Mouse (Mus musculus) ES-E14 (cell line): ENCODE data around the gene Ccni. TPM values are rescaled to one million over a fixed set of nuclear protein-coding genes. Genes with fewer than 3 reads are reported as not detected.

ENCODE experiments used
- DNase-seq: peaks from one replicate; pipeline ENCODE4 v3.0.0-alpha.2; 2013; ENCODE audit warnings: low read depth, low spot score
- H3K27ac ChIP-seq: 2 replicates; pipeline ENCODE4 v1.5.1; 2012; ENCODE audit warnings: low read depth, mild to moderate bottlenecking, low read length, moderate library complexity, mixed read lengths; ENCODE audit not compliant: poor library complexity, insufficient read depth, severe bottlenecking
- H3K36me3 ChIP-seq: 2 replicates; pipeline ENCODE4 v1.6.1; 2012; ENCODE audit warnings: mild to moderate bottlenecking, low read length, moderate library complexity, mixed read lengths; ENCODE audit not compliant: control insufficient read depth, poor library complexity, insufficient read depth, severe bottlenecking
- H3K4me1 ChIP-seq, 2 experiments: fragments of 150-350 bp in 1 of 2; sonication (generic) in 1 of 2; 2 replicates each; pipeline ENCODE4 v1.6.1; 2012; ENCODE audit warnings: low read length in 2 of 2, mild to moderate bottlenecking in 1 of 2, mixed read lengths in 1 of 2; ENCODE audit not compliant: control insufficient read depth in 2 of 2, insufficient read depth in 2 of 2, poor library complexity in 1 of 2
- H3K4me3 ChIP-seq, 2 experiments: fragments of 150-350 bp in 1 of 2; sonication (generic) in 1 of 2; 2 replicates each; pipeline ENCODE4 v1.5.1; 2012; ENCODE audit warnings: low read length in 2 of 2, low read depth in 1 of 2, mild to moderate bottlenecking in 1 of 2, mixed read lengths in 1 of 2; ENCODE audit not compliant: insufficient read depth in 1 of 2, poor library complexity in 1 of 2, severe bottlenecking in 1 of 2
- H3K9ac ChIP-seq: 2 replicates; pipeline ENCODE4 v1.6.1; 2012; ENCODE audit warnings: low read depth, mild to moderate bottlenecking, low read length, mixed read lengths; ENCODE audit not compliant: poor library complexity, insufficient read depth, severe bottlenecking
- H3K9me3 ChIP-seq: fragments of 150-350 bp; sonication (generic); 2 replicates; pipeline ENCODE4 v1.6.1; 2012; ENCODE audit warnings: low read depth, mild to moderate bottlenecking, low read length; ENCODE audit not compliant: control insufficient read depth, insufficient read depth
- CHD2 ChIP-seq: IDR thresholded peaks from 2 replicates; pipeline ENCODE4 v1.6.1; 2014; ENCODE audit warnings: mild to moderate bottlenecking, low read depth, low read length, inconsistent platforms
- HCFC1 ChIP-seq: IDR thresholded peaks from 2 replicates; pipeline ENCODE4 v1.6.1; 2012; ENCODE audit warnings: low read length, inconsistent platforms, borderline replicate concordance; ENCODE audit not compliant: insufficient read depth
- MAFK ChIP-seq: IDR thresholded peaks from 2 replicates; pipeline ENCODE4 v1.6.1; 2014; ENCODE audit warnings: mild to moderate bottlenecking, low read depth, low read length, inconsistent platforms; ENCODE audit not compliant: insufficient read depth
- ZC3H11A ChIP-seq: IDR thresholded peaks from 2 replicates; pipeline ENCODE4 v1.6.1; 2012; ENCODE audit warnings: low read depth, mild to moderate bottlenecking, inconsistent platforms, low read length, borderline replicate concordance
- ZNF384 ChIP-seq: IDR thresholded peaks from 2 replicates; pipeline ENCODE4 v1.6.1; 2012; ENCODE audit warnings: low read depth, low read length, inconsistent platforms
- in situ Hi-C, 2 experiments: fragments of 600-800 bp; cut with MboI; formaldehyde crosslinking; loops; one replicate each; pipeline ENCODE4 v1.15.1; 2025; ENCODE audit warnings: low sequenced_read_pairs in 2 of 2, inconsistent platforms in 1 of 2; ENCODE audit not compliant: unreplicated experiment in 2 of 2
- total RNA-seq: library from RNA; depleted of rRNA; stranded (reverse); fragments of 300-350 nt; gene quantifications from 2 replicates; pipeline ENCODE4 v1.2.3, GENCODE M21; 2012

The Ccni gene
- total RNA-seq, 1 experiment, result 46.5 TPM

GRCm38 (mm10) chr5:93163541-93163940, 42.8 kb downstream of the Ccni start:
- Histone ChIP-seq H3K4me3 (no peak overlapping the region), H3K9me3 (no peaks in the 10 kb centered on the region), H3K9ac (no peak overlapping the region), H3K4me1 (no peaks in the 10 kb centered on the region), H3K27ac (no peak overlapping the region), H3K36me3 (peaks cover 59% of the 10 kb centered on the region)
- TF ChIP-seq ZNF384 (no peak), ZC3H11A (peak; percentile 49; the same call in 1 of the 2 replicates)
- DNase-seq, result peak; percentile 26
- in situ Hi-C loops, result no loop called here

GRCm38 (mm10) chr5:93154401-93154800, 51.9 kb downstream of the Ccni start:
- peaks cover 33% of the 10 kb centered on the region for H3K36me3 ChIP-seq

GRCm38 (mm10) chr5:93152451-93152850, 53.8 kb downstream of the Ccni start:
- no peak overlapping the region for H3K27ac ChIP-seq
- peaks cover 30% of the 10 kb centered on the region for H3K36me3 ChIP-seq

More at GRCm38 (mm10) chr5:93154401-93154800, 51.9 kb downstream of the Ccni start:
- H3K9ac ChIP-seq, result no peak overlapping the region
- H3K9me3 ChIP-seq, result no peaks in the 10 kb centered on the region
- TF ChIP-seq HCFC1 (no peak), MAFK (no peak), ZC3H11A (no peak), CHD2 (no peak), ZNF384 (no peak)
- H3K27ac ChIP-seq, result no peak overlapping the region
- no peaks in the 10 kb centered on the region for H3K4me1 ChIP-seq
- DNase-seq, result no peak
- in situ Hi-C loops, result no loop called here
- no peak overlapping the region for H3K4me3 ChIP-seq

GRCm38 (mm10) chr5:93151985-93152384, 54.3 kb downstream of the Ccni start:
- peaks cover 30% of the 10 kb centered on the region for H3K36me3 ChIP-seq
- no peaks in the 10 kb centered on the region for H3K9me3 ChIP-seq
- H3K4me1 ChIP-seq, result no peaks in the 10 kb centered on the region
- in situ Hi-C loops, result no loop called here
- no peak overlapping the region for H3K4me3 ChIP-seq
- H3K27ac ChIP-seq, result no peak overlapping the region
- TF ChIP-seq ZC3H11A (no peak), HCFC1 (no peak), CHD2 (no peak), MAFK (no peak), ZNF384 (no peak)
- H3K9ac ChIP-seq, result no peak overlapping the region
- DNase-seq, result no peak

More at GRCm38 (mm10) chr5:93152451-93152850, 53.8 kb downstream of the Ccni start:
- H3K4me1 ChIP-seq, result no peaks in the 10 kb centered on the region
- H3K9ac ChIP-seq, result no peak overlapping the region
- DNase-seq, result no peak
- in situ Hi-C loops, result no loop called here
- TF ChIP-seq HCFC1, result no peak
- no peak for TF ChIP-seq ZNF384
- no peak for TF ChIP-seq CHD2
- TF ChIP-seq MAFK, result no peak
- TF ChIP-seq ZC3H11A, result no peak
- no peaks in the 10 kb centered on the region for H3K9me3 ChIP-seq
- H3K4me3 ChIP-seq, result no peak overlapping the region

- Histone ChIP-seq H3K4me3 (no peak overlapping the region), H3K36me3 (peaks cover 30% of the 10 kb centered on the region), H3K27ac (no peak overlapping the region), H3K4me1 (peaks cover 0 to 2% of the 10 kb centered on the region in 2 experiments; a peak in 1 of 4 replicates), H3K9me3 (no peaks in the 10 kb centered on the region), H3K9ac (no peak overlapping the region)
- no peak for DNase-seq
- in situ Hi-C loops, result no loop called here
- TF ChIP-seq ZC3H11A, result no peak
- TF ChIP-seq ZNF384, result no peak
- no peak for TF ChIP-seq MAFK
Measured at GRCm38 (mm10) chr5:93149969-93150777, 56.1 kb downstream of the Ccni start.
